Mouse (Mus musculus) thymus, adult 18-20 months (tissue): ENCODE measurements around the gene Il18rap.

Source experiments
- DNase-seq, 2 experiments: peaks; one replicate each; pipeline ENCODE4 v3.0.0; 2022; ENCODE audit warnings: mixed read lengths in 2 of 2

Il18rap gene

DNA sequence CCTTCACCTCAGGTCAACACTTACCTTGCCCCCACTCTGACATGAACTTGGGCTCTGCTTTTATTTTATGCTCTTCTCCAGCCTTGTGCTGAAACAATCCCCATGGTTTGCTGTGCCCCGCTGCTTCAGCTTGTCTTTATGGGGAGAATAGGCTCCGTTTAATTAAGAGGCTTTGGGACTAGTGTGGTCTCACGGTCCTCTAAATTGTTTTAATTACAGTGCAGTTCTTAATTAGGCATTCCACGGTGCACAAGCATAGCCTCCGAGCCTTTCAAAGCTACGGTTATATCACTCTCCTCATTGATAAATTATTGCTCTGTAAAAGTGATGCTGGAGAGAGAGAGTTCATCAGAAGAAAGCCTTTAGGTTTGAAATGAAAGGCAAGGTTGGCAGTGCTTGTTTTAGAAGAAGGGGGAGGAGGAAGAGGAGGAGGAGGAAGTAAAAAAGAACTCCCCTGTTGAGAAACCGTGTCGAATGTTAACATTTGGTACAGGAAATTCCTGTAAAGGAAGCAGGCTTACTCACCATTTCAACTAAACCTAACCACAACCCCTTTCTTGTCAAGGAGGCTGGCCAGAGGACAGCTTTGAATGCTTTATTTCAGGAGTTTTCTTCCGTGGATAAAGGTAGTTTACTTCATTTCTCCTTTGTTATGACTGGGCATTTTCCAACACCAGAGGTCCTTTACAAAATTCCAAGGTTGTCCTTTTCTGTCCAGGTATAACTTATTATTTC is at the start of gene Il18rap:
TSS of gene Il18rap (plus strand) at position 512 of the 735 bp plus-strand sequence.
- DNase-seq = no peak

DNA sequence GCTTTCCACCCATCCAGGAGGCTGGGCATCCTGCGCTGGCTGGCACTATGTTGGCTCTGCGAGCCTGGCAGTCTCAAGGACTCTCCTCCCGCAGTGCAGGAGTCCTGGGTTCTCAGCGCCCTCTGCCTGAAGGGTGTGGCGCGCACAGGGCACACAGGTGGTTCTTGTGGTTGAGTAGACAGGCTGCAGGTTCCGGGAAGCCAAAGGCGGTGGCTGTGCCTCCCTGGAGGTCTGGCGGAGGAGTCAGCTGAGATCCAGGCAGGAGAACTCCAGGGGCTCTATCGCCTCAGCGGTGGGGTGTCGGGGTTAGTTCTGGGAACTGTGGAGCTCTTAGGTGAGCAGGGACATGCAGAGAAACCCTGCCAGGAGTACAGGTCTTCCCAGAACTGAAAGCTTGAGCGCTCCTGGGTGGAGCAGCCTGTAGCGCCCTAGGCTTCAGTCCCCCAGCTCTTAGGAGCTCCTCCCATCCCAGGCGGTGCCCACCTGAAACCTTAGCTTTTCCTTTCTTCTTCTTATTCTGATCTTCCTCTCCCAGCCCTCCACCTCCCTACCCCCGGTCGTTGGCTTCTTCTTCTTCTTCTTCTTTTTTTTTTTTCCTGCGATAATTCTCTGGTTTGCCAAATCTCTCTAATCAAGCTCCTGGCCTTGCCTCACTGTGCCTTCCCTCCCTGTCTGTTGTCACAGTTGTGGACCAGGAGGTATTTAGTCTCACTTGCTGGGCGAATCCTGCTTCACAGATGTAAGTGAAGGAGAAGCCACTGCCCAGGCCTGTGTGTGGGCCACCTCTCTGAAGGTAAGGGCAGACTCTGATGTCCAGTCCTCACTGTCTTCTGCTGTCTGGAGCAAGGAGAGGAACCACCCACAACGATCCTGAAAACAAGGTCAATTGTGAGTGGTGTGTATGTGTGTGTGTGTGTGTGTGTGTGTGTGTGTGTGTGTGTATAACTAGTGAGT is 49.4 kb upstream of the Il18rap start, which contains the start of gene Il18r1:
TSS of gene Il18r1 (plus strand) at position 76 of the 954 bp plus-strand sequence.
- peak; percentile 53 to 70 for DNase-seq

DNA sequence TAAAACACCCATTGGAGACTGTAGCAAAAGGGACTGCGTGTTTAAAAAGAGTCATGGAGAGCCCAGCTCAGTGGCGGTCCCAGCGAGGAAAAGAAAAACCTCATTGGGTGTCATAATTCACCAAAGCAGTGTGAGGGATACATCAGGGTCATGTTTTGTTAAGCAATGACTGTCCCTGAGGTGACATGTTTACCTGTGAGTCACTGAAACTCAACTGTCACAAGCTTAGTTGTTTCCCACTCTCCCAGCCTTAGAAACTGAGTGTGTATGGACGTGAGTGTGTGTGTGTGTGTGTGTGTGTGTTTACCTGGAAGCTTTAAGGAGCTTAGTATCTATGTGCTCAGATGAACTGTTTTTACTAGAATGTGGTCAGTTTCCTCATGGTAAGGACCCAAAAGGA is 47.9 kb upstream of the Il18rap start:
- DNase-seq = no peak

GRCm38 (mm10) chr1:40468805-40469204 is 46.4 kb upstream of the Il18rap start:
- no peak for DNase-seq

DNA sequence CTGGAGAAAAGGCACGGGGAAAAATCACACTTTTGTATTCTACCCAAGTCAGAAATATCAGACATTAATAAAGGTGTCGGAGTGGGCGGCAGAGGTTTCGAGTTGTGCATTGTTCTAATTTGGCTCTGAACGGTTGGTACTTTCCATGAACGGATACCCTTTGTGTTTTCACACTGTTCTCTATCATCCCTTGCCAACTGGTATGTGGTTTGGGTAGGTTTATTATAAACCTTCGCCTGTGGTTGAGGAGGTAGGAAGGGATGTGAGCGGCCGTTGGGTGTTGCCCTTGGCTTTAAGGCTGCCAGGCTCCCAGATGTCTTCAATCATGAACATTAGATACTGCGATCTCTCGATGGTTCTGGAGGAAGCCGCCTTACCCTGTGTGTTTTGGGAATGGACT is 45.3 kb upstream of the Il18rap start:
- no peak for DNase-seq

DNA sequence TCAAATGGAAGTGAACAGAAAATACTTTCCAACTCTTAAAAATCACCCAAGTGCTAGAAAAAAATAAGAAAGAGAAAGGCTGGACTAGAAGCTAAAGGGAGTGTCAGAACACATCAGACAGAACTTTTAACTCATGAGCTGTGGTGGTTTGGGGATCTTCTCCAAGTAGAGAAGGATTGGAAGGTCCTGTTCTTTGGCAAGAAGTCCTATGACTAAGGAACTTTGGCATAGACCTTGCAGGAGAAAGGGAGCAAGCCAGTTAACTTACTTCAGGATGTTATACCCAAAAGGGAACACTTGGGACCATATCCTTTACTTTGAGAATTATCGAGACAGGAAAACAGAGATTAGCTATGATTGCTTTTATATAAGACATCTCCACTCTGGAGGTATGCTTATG is 42.8 kb upstream of the Il18rap start:
- no peak for DNase-seq

DNA sequence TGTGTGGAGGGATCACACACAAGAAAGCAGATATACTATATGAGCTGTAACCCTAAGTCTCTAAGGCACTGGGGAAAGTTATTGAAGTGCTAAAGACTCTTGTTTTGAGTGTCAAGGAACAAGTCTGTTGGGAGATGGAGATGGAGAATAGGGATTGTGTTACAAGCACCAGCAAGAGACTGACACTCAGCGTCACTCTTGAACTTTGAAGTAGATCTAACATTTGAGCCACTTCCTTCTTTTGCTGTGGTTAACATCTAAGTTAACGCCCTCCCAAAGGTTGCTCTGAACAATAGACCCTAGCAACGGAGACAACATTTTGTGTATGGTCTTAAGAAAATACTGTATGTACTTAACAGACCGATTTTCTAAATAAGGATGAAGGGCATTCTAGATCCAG is 41.5 kb upstream of the Il18rap start:
- no peak for DNase-seq

GRCm38 (mm10) chr1:40474336-40474735 is 40.8 kb upstream of the Il18rap start:
- no peak for DNase-seq

- DNase-seq = no peak
These were observed 39.5 kb upstream of the Il18rap start for GRCm38 (mm10) chr1:40475697-40476096.

GRCm38 (mm10) chr1:40476756-40477155 is 38.4 kb upstream of the Il18rap start:
- no peak for DNase-seq

DNA sequence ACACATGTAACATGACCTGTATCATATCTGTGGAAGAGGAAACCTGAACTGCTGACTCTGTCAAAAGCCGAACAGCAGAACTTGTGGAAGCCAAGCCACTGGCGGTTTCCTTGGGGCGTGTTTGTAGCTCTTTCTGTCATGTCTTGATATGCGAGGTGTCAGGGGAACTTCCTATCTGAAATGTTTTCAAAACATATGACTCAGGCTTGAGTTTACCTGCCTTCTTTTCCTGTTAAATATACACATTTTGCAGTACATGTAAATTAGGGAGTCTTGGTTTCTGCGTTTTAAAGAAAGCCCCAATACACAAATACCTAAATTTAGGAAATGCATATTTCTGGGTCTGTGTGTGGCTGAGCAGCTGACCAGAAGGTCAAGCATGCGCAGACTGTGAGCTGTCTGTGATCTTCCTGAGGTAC is 35.6 kb upstream of the Il18rap start:
- peak in 1 of 2 experiments; percentile 40 for DNase-seq

DNA sequence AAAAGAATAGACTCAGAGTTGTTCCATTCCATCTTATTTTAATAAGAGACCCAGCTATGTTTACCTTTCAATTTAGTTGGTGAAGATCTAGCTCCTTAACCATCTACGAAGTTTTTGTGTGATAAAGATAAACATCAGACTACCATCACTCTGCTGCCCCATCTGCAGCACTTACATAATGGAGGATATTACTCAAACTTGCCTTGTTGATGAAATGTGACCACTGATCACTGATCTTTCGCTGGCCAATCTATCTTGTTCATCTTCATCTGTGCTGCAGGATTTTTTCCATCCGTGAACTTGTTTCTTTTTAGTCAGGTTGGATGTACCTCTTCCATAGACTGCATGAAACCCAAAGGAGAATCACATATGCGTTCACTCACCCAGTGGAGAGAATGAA is 20.6 kb upstream of the Il18rap start:
- DNase-seq = no peak

- DNase-seq = no peak
These were observed 15.5 kb upstream of the Il18rap start for GRCm38 (mm10) chr1:40499708-40500107.

GRCm38 (mm10) chr1:40501126-40501525 is 14.0 kb upstream of the Il18rap start:
- DNase-seq = no peak

- no peak for DNase-seq
These were observed 13.4 kb upstream of the Il18rap start for GRCm38 (mm10) chr1:40501546-40502398.

GRCm38 (mm10) chr1:40504548-40504947 is 10.6 kb upstream of the Il18rap start:
- no peak for DNase-seq

DNA sequence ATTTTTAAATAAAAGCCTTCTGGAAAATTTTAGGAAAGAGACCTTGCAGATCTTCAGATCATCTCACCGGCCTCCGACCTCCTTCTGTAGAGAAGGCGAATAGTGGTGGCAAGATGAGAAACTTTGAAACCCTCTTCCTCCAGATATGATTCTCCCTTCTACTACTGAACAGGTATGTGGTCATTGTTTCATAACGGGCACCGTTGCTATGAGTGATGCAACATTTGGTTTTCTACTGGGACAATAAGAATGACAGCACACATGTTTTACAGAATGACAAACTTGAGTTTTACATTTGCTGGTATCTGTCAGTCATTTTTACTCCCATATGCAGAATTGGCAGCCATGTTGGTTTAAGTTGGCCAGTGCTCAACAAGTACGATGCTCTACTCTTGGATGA is 1.2 kb downstream of the Il18rap start:
- DNase-seq = no peak

DNA sequence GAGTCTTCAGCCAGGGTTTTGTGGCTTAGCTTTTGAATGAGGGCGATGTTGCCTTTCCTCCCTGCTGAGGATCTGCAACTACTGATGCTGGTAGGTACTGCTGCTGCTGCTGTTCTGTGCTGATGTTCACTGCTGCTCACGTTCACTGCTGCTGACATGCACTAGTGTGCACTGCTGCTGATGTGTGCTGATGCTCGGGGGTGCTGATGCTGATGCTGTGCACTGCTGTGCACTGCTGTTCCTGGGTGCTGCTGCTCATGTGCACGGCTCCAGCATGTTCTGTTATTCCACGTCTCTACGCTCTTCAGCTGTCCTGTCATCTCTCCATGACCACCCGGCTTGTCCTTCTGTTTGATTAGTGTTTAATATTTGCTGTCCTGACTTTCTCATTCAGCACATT is 7.8 kb downstream of the Il18rap start:
- DNase-seq = no peak

DNA sequence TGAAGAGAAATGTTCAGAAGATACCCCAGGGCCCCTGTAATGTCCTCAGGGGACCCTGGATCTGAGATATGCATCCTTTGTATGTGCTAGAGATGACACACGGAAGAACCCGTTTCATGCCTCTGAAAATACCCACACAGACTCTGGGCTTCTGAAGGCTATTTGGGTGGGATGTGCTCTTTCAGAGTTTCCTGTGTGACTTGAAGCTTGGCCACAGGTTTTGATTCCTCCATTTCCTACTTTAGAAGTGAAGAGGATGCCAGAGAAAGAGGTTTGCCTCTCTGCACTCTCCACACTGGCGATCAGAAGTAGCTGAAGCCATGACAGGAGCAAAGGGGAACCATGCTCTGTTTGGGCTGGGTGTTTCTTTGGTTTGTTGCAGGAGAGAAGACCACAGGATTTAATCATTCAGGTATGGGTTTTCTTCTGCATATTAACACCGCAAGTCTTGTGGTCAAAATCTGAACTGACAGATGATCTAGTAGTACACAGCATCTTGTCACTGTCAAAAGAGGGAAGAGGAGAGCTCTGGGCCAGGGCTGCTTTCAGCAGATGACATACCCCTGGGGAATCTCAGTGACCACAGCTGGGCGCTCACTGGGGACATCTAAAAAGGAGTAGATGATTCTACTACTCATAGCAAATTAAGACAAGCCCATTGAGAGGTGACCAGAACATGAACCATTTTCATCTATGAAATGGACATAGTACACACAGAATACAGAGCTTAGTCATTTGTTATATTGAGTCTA is 9.0 kb downstream of the Il18rap start:
- no peak for DNase-seq

DNA sequence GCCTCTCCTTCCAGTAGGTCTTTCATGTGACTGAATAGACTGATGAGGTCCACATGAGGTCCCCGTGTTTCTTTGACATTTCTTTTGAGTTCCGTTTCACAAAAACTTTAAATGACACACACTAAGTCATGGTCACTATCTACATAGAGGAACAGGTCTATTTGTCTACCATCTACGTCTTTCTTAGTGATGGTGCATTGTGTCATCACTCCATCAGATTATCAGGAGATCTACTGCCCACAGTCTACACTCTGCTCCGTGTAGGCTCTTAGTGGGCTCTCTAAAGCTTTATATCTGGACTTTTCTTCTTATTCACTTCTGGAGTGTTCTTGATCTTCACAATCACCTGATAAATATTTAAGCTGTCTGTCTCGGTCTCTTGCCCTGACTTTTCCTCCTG is 14.1 kb downstream of the Il18rap start:
- DNase-seq = no peak

GRCm38 (mm10) chr1:40537577-40537976 is 22.4 kb downstream of the Il18rap start:
- no peak for DNase-seq

GRCm38 (mm10) chr1:40544650-40545049 is 29.5 kb downstream of the Il18rap start:
- DNase-seq = no peak
